19 mouse cellular contexts compared by ENCODE assay signal in the genomic region with DNA sequence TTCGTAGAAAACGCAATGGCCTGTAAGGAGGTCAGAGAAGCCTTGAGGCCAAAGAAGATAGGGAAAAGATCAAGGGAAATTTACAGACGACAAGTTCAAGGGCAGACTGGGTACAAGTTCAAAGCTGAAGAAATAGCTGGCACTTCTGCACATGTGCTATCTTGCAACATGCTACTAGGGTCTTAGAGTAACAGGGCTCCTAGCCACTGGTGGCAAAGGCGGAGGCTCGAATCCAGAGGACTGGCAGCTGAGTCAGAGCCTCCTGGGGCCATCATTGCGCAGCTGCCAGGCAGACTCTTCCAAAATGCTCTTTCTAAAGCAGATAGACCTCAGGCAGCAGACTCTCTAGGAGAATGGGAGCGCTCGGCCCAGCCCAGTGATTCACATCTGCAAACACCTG. TPM values are rescaled to one million over a fixed set of nuclear protein-coding genes. Genes with fewer than 3 reads are reported as not detected.
DNase-seq lines count a peak whose midpoint lies in the region; ATAC-seq lines count a peak whose summit lies in the region.
"Had no signal": no experiment of that assay in that cellular context is flagged by ENCODE, and none has a peak within 500 bp of the region (broad histone marks: within the 10 kb centered on the region; RNA-seq: fewer than 3 reads in every experiment).

No protein-coding gene starts in this region.

- no peak overlapping the region for H3K4me2 ChIP-seq in liver, embryonic 11.5 days
- H3K4me2 ChIP-seq in hindbrain, embryonic 16.5 days (ENCODE audit: low read length) = no peak overlapping the region
- H3K4me2 ChIP-seq: limb, embryonic 12.5 days; neural tube, embryonic 12.5 days; stomach, embryonic 15.5 days had no signal

- no peaks in the 10 kb centered on the region for H3K9me3 ChIP-seq in liver, embryonic 11.5 days (ENCODE audit: control insufficient read depth, low read length)
- H3K9me3 ChIP-seq in hindbrain, embryonic 16.5 days (ENCODE audit: control insufficient read depth, low read length) = no peaks in the 10 kb centered on the region
- H3K9me3 ChIP-seq: forebrain, embryonic 10.5 days; limb, embryonic 12.5 days; neural tube, embryonic 12.5 days; stomach, embryonic 15.5 days had no signal

- no peak overlapping the region for H3K27ac ChIP-seq in liver, embryonic 11.5 days (ENCODE audit: low read depth, low read length)
- no peak overlapping the region for H3K27ac ChIP-seq in hindbrain, embryonic 16.5 days (ENCODE audit: low read depth, low read length)
- H3K27ac ChIP-seq: forebrain, embryonic 10.5 days; hindbrain, postnatal 0 days; limb, embryonic 12.5 days; neural tube, embryonic 12.5 days; stomach, embryonic 15.5 days had no signal

- H3K27me3 ChIP-seq in liver, embryonic 11.5 days (replicated peaks; ENCODE audit: control insufficient read depth, insufficient read depth, low read length) = no peaks in the 10 kb centered on the region
- H3K27me3 ChIP-seq in hindbrain, embryonic 16.5 days (replicated peaks; ENCODE audit: control insufficient read depth, insufficient read depth, low read length) = no peaks in the 10 kb centered on the region
- H3K27me3 ChIP-seq: limb, embryonic 12.5 days; neural tube, embryonic 12.5 days; stomach, embryonic 15.5 days had no signal

- peak; percentile 16 for DNase-seq in liver
- no peak for DNase-seq in liver, embryonic 11.5 days (ENCODE audit: low spot score)
- peak; percentile 73 for DNase-seq in 3T3-L1 (ENCODE audit: low read depth, low spot score)
- peak; percentile 92 for DNase-seq in adrenal gland, adult 2 months
- peak; percentile 93 for DNase-seq in gonadal fat pad, adult 2 months (ENCODE audit: low read depth)
- DNase-seq in spleen, adult 18-20 months = no peak
- DNase-seq: cerebellum, adult 9-10 months; gastrocnemius, postnatal 10 days; heart, postnatal 14 days; kidney, adult 8-10 months; kidney, postnatal 4 days; right cerebral cortex, adult 18-20 months had no signal

- no peaks in the 10 kb centered on the region for H3K36me3 ChIP-seq in liver, embryonic 11.5 days (ENCODE audit: control insufficient read depth, insufficient read depth, low read length)
- H3K36me3 ChIP-seq in hindbrain, embryonic 16.5 days (ENCODE audit: control insufficient read depth, insufficient read depth, low read length) = no peaks in the 10 kb centered on the region
- H3K36me3 ChIP-seq: forebrain, embryonic 10.5 days; limb, embryonic 12.5 days; neural tube, embryonic 12.5 days; stomach, embryonic 15.5 days had no signal

- no peak overlapping the region for H3K4me3 ChIP-seq in liver, embryonic 11.5 days (ENCODE audit: low read depth, low read length)
- H3K4me3 ChIP-seq in hindbrain, embryonic 16.5 days (ENCODE audit: low read length) = no peak overlapping the region
- H3K4me3 ChIP-seq: forebrain, embryonic 10.5 days; limb, embryonic 12.5 days; neural tube, embryonic 12.5 days; stomach, embryonic 15.5 days had no signal

- H3K4me1 ChIP-seq in liver, embryonic 11.5 days (replicated peaks; ENCODE audit: control insufficient read depth, insufficient read depth, low read length) = peaks cover 63% of the 10 kb centered on the region
- H3K4me1 ChIP-seq in hindbrain, embryonic 16.5 days (ENCODE audit: control insufficient read depth, insufficient read depth, low read depth, low read length) = no peaks in the 10 kb centered on the region
- H3K4me1 ChIP-seq: neural tube, embryonic 12.5 days had no signal

- ATAC-seq in liver, embryonic 11.5 days (replicated peaks; ENCODE audit: low FRiP score) = no peak
- ATAC-seq in hindbrain, embryonic 16.5 days = no peak
- ATAC-seq in monocyte, adult 5-6 weeks (replicated peaks; ENCODE audit: insufficient number of reproducible peaks, low FRiP score, low TSS enrichment, poor library complexity, severe bottlenecking) = no peak
- ATAC-seq: hindbrain, postnatal 0 days had no signal

- 89% methylated on average over 8 of the region's 8 CpGs for WGBS in liver, embryonic 11.5 days
- 80% methylated on average over 8 of the region's 8 CpGs for WGBS in hindbrain, embryonic 16.5 days

- no peak overlapping the region for H3K9ac ChIP-seq in liver, embryonic 11.5 days (ENCODE audit: low read depth, low read length)
- no peak overlapping the region for H3K9ac ChIP-seq in hindbrain, embryonic 16.5 days (ENCODE audit: low read depth, low read length)
- H3K9ac ChIP-seq: limb, embryonic 12.5 days; neural tube, embryonic 12.5 days; stomach, embryonic 15.5 days had no signal

RNA-seq across cellular contexts. Expression of a gene that starts 48.1 kb away (rescaled TPM):
- polyA plus RNA-seq in liver, embryonic 11.5 days (2014; fragmentation: Nextera tagmentation; extraction: Ambion mirVana) = 103 and 123 TPM in 2 replicates
- 100 to 1,000 TPM; 336 to 511 TPM for total RNA-seq in adrenal gland, adult 2 months (2021)
- 134 and 196 TPM in 2 replicates for polyA plus RNA-seq in adrenal gland, adult 2 months (2012; rRNA removed)
- 57.1 and 70.8 TPM in 2 replicates for polyA plus RNA-seq in gonadal fat pad, adult 2 months (2012; rRNA removed)
- 123 and 126 TPM in 2 replicates for polyA plus RNA-seq in hindbrain, embryonic 16.5 days (2015; fragmentation: Nextera tagmentation; extraction: Ambion mirVana)
- total RNA-seq in monocyte, adult 5-6 weeks (2017) = 7.4 to 40.0 TPM (median 13.8 TPM) in 3 replicates

Comparison
In these comparisons a context has a peak if more than half of its experiments do, and no peak if none do; other contexts are left out.
1. DNase-seq: peak in liver (single experiment), 3T3-L1 (single experiment), adrenal gland, adult 2 months (single experiment) and gonadal fat pad, adult 2 months (single experiment); none in liver, embryonic 11.5 days (single experiment) and spleen, adult 18-20 months (0 of 2).